Mouse (Mus musculus): ENCODE data around the gene Cdh1. TPM values are rescaled to one million over a fixed set of nuclear protein-coding genes. Genes with fewer than 3 reads are reported as not detected.

Cdh1 gene
- total and polyA plus RNA-seq, 3 experiments: 0.13 TPM; not detected in 2

- TF ChIP-seq PAX5 (IDR thresholded peaks at IDR 0.05; ENCODE audit: low read length) (no peak), CTCF (conservative IDR thresholded peaks at IDR 0.05 in 1 of 2, IDR thresholded peaks at IDR 0.05 in 1 of 2; ENCODE audit: low read depth in 2 of 2, low read length in 2 of 2) (no peak), RAD21 (IDR thresholded peaks at IDR 0.05; ENCODE audit: low read depth, low read length) (no peak), NELFE (IDR thresholded peaks at IDR 0.05; ENCODE audit: low read depth, low read length) (no peak), MAX (IDR thresholded peaks at IDR 0.05; ENCODE audit: low read length) (no peak), ETS1 (conservative IDR thresholded peaks at IDR 0.05; ENCODE audit: low read depth, low read length) (no peak), ZNF384 (IDR thresholded peaks at IDR 0.05; ENCODE audit: low read depth, low read length) (no peak)
- Histone ChIP-seq H3K79me2 (replicated peaks; ENCODE audit: control insufficient read depth, extremely low read depth, insufficient read depth, poor library complexity, severe bottlenecking) (no peaks in the 10 kb centered on the region), H3K27me3 (replicated peaks) (no peaks in the 10 kb centered on the region), H3K4me3 (replicated peaks in 1 of 3; ENCODE audit: low read depth in 2 of 3, low read length in 2 of 3, poor library complexity in 1 of 3) (no peak overlapping the region), H3K27ac (ENCODE audit: insufficient read depth, low read depth) (no peak overlapping the region), H3K36me3 (replicated peaks in 1 of 2; ENCODE audit: control insufficient read depth in 1 of 2, insufficient read depth in 1 of 2, low read length in 1 of 2) (no peaks in the 10 kb centered on the region), H3K9ac (ENCODE audit: insufficient read depth, low read depth) (no peak overlapping the region), H3K4me1 (ENCODE audit: control insufficient read depth in 1 of 2, insufficient read depth in 2 of 2) (peaks cover 0 to 14% of the 10 kb centered on the region in 2 experiments; a peak in 2 of 4 replicates), H3K9me3 (replicated peaks; ENCODE audit: low read length) (no peaks in the 10 kb centered on the region), H3K4me2 (ENCODE audit: insufficient read depth, low read depth, poor library complexity, severe bottlenecking) (no peak overlapping the region)
- dilution Hi-C loops (cut with MboI; ENCODE audit: extremely low pct_ligation_motif_present, extremely low pct_unique_long_range_greater_than_20kb, low sequenced_read_pairs): no loop called here
- in situ Hi-C loops (cut with MboI; ENCODE audit: low pct_ligation_motif_present, low pct_unique_long_range_greater_than_20kb, low sequenced_read_pairs): loop anchor here (5.0 kb wide), 1 partner anchor 79 kb away; no protein-coding TSS in a partner anchor
- DNase-seq (ENCODE audit: extremely low read depth): no peak
Measured at GRCm38 (mm10) chr8:106640921-106641320, 37.8 kb downstream of the Cdh1 start.

GRCm38 (mm10) chr8:106642172-106642571 is 39.0 kb downstream of the Cdh1 start:
- H3K4me2 ChIP-seq (ENCODE audit: insufficient read depth, low read depth, poor library complexity, severe bottlenecking): no peak overlapping the region
- no peak for TF ChIP-seq ETS1 (conservative IDR thresholded peaks at IDR 0.05; ENCODE audit: low read depth, low read length)
- TF ChIP-seq RCOR1 (conservative IDR thresholded peaks at IDR 0.05; ENCODE audit: low read depth, low read length): no peak
- no peak for TF ChIP-seq EP300 (IDR thresholded peaks at IDR 0.05; ENCODE audit: low read length)
- TF ChIP-seq NRF1 (IDR thresholded peaks at IDR 0.05; ENCODE audit: low read depth, low read length): no peak
- no peak for TF ChIP-seq SMC3 (IDR thresholded peaks at IDR 0.05; ENCODE audit: low read depth, low read length)
- TF ChIP-seq MXI1 (IDR thresholded peaks at IDR 0.05; ENCODE audit: low read depth, low read length): no peak
- TF ChIP-seq POLR2AphosphoS2 (IDR thresholded peaks at IDR 0.05; ENCODE audit: low read depth, low read length): no peak
- no peak for TF ChIP-seq ZKSCAN1 (IDR thresholded peaks at IDR 0.05; ENCODE audit: borderline replicate concordance, low read depth, low read length)
- DNase-seq (ENCODE audit: extremely low read depth): no peak
- dilution Hi-C loops (cut with MboI; ENCODE audit: extremely low pct_ligation_motif_present, extremely low pct_unique_long_range_greater_than_20kb, low sequenced_read_pairs): no loop called here
- no peaks in the 10 kb centered on the region for H3K9me3 ChIP-seq (replicated peaks; ENCODE audit: low read length)
- in situ Hi-C loops (cut with MboI; ENCODE audit: low pct_ligation_motif_present, low pct_unique_long_range_greater_than_20kb, low sequenced_read_pairs): loop anchor here (5.0 kb wide), 1 partner anchor 80 kb away; no protein-coding TSS in a partner anchor
- no peaks in the 10 kb centered on the region for H3K36me3 ChIP-seq (replicated peaks in 1 of 2; ENCODE audit: control insufficient read depth in 1 of 2, insufficient read depth in 1 of 2, low read length in 1 of 2)
- H3K79me2 ChIP-seq (replicated peaks; ENCODE audit: control insufficient read depth, extremely low read depth, insufficient read depth, poor library complexity, severe bottlenecking): no peaks in the 10 kb centered on the region
- H3K9ac ChIP-seq (ENCODE audit: insufficient read depth, low read depth): no peak overlapping the region
- peaks cover 0 to 25% of the 10 kb centered on the region in 2 experiments; a peak in 2 of 4 replicates for H3K4me1 ChIP-seq (ENCODE audit: control insufficient read depth in 1 of 2, insufficient read depth in 2 of 2)
- no peaks in the 10 kb centered on the region for H3K27me3 ChIP-seq (replicated peaks)
- no peak overlapping the region for H3K27ac ChIP-seq (ENCODE audit: insufficient read depth, low read depth)
- H3K4me3 ChIP-seq (replicated peaks in 1 of 3; ENCODE audit: low read depth in 2 of 3, low read length in 2 of 3, poor library complexity in 1 of 3): no peak overlapping the region

GRCm38 (mm10) chr8:106643100-106643499 is 39.9 kb downstream of the Cdh1 start:
- in situ Hi-C loops (cut with MboI; ENCODE audit: low pct_ligation_motif_present, low pct_unique_long_range_greater_than_20kb, low sequenced_read_pairs): loop anchor here (5.0 kb wide), 1 partner anchor 81 kb away; no protein-coding TSS in a partner anchor
- Histone ChIP-seq H3K4me3 (replicated peaks in 1 of 3; ENCODE audit: low read depth in 2 of 3, low read length in 2 of 3, poor library complexity in 1 of 3) (no peak overlapping the region), H3K9ac (ENCODE audit: insufficient read depth, low read depth) (no peak overlapping the region), H3K4me1 (ENCODE audit: control insufficient read depth in 1 of 2, insufficient read depth in 2 of 2) (peaks cover 0 to 27% of the 10 kb centered on the region in 2 experiments; a peak in 2 of 4 replicates), H3K9me3 (replicated peaks; ENCODE audit: low read length) (no peaks in the 10 kb centered on the region), H3K36me3 (replicated peaks in 1 of 2; ENCODE audit: control insufficient read depth in 1 of 2, insufficient read depth in 1 of 2, low read length in 1 of 2) (no peaks in the 10 kb centered on the region), H3K27me3 (replicated peaks) (no peaks in the 10 kb centered on the region), H3K27ac (ENCODE audit: insufficient read depth, low read depth) (no peak overlapping the region), H3K79me2 (replicated peaks; ENCODE audit: control insufficient read depth, extremely low read depth, insufficient read depth, poor library complexity, severe bottlenecking) (no peaks in the 10 kb centered on the region), H3K4me2 (ENCODE audit: insufficient read depth, low read depth, poor library complexity, severe bottlenecking) (no peak overlapping the region)
- peak; percentile 8 for DNase-seq (ENCODE audit: extremely low read depth)
- TF ChIP-seq CHD2 (IDR thresholded peaks at IDR 0.05; ENCODE audit: low read length): no peak
- TF ChIP-seq CHD1 (IDR thresholded peaks at IDR 0.05; ENCODE audit: low read depth, low read length): no peak
- TF ChIP-seq RCOR1 (conservative IDR thresholded peaks at IDR 0.05; ENCODE audit: low read depth, low read length): no peak
- TF ChIP-seq ZKSCAN1 (IDR thresholded peaks at IDR 0.05; ENCODE audit: borderline replicate concordance, low read depth, low read length): no peak
- no peak for TF ChIP-seq TCF12 (IDR thresholded peaks at IDR 0.05; ENCODE audit: low read depth, low read length)
- dilution Hi-C loops (cut with MboI; ENCODE audit: extremely low pct_ligation_motif_present, extremely low pct_unique_long_range_greater_than_20kb, low sequenced_read_pairs): no loop called here
